Mouse (Mus musculus) brain, embryonic 14.5 days (tissue): ENCODE measurements around the gene Gatd1.

Experiments used
- CTCF ChIP-seq: fragments of 200-500 bp; IDR thresholded peaks from 2 replicates; pipeline ENCODE4 v1.5.1; 2012; ENCODE audit warnings: inconsistent platforms, mild to moderate bottlenecking, moderate library complexity, borderline replicate concordance; ENCODE audit not compliant: insufficient read depth, insufficient read length; ENCODE audit errors: extremely low read depth
- POLR2A ChIP-seq: fragments of 200-500 bp; IDR thresholded peaks from 2 replicates; pipeline ENCODE4 v1.6.1; 2012; ENCODE audit warnings: mild to moderate bottlenecking, inconsistent platforms, borderline replicate concordance; ENCODE audit not compliant: poor library complexity, insufficient read depth, insufficient read length, severe bottlenecking; ENCODE audit errors: extremely low read depth

DNA sequence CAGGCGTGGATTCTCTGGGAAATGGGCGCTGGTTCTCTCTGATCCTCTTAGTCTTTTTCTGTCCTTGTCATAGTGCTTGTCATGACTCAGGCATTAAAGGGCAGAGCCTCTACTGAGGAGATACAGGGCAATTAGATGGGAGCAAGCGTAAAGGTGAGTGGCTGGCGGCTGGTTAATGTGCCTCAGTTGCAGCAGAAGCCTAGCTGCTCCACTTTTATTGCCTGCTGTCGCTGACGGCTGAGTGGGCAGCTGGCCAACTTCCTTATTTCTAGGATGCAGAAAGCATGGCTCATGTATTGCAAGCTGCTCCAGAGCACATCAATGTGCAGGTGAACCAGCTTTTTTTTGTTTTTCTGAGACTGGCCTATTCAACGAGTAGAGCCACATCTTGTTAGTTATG lies 5.0 kb upstream of the Gatd1 start:
- TF ChIP-seq CTCF = no peak
- no peak for TF ChIP-seq POLR2A
